Mouse (Mus musculus) neutrophil, adult 5-6 weeks (primary cell): ENCODE measurements around the gene Tfb1m. TPM values are rescaled to one million over a fixed set of nuclear protein-coding genes. Genes with fewer than 3 reads are reported as not detected.

ENCODE experiments used
- ATAC-seq: fragments of 151-379, 151-347 bp; 2 replicates; pipeline ENCODE4 v1.8.0; 2017; ENCODE audit warnings: mild to moderate bottlenecking, moderate TSS enrichment; ENCODE audit not compliant: insufficient number of reproducible peaks, poor library complexity, low FRiP score, severe bottlenecking; ENCODE audit errors: extremely low read depth
- total RNA-seq: library from RNA; stranded (forward); fragments of 200-1000 nt; gene quantifications from 2 replicates; pipeline ENCODE4 v1.2.3, GENCODE M21; 2017

Gene Tfb1m
- total RNA-seq, 1 experiment from 2014 or later = 7.4 TPM

DNA sequence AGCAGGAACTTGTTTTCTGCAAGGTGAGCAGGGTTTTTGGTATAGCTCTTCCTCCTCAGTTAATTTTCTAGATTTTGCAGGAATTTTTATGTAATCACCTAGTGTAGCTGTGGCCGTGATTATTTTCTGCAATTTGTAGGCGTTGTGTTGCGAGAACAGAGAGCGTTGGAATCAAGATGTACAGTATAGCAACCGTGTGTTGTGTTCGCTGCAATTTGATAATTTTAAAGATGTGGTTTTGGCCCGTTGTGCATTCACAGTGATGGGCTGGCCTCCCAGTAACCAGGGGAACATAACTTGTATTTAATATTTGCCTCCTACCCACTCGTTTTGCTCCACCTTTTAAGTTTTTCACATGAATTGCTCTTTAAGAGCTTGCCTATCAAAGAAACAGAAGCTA lies 74.5 kb downstream of the Tfb1m start:
- ATAC-seq = no peak

DNA sequence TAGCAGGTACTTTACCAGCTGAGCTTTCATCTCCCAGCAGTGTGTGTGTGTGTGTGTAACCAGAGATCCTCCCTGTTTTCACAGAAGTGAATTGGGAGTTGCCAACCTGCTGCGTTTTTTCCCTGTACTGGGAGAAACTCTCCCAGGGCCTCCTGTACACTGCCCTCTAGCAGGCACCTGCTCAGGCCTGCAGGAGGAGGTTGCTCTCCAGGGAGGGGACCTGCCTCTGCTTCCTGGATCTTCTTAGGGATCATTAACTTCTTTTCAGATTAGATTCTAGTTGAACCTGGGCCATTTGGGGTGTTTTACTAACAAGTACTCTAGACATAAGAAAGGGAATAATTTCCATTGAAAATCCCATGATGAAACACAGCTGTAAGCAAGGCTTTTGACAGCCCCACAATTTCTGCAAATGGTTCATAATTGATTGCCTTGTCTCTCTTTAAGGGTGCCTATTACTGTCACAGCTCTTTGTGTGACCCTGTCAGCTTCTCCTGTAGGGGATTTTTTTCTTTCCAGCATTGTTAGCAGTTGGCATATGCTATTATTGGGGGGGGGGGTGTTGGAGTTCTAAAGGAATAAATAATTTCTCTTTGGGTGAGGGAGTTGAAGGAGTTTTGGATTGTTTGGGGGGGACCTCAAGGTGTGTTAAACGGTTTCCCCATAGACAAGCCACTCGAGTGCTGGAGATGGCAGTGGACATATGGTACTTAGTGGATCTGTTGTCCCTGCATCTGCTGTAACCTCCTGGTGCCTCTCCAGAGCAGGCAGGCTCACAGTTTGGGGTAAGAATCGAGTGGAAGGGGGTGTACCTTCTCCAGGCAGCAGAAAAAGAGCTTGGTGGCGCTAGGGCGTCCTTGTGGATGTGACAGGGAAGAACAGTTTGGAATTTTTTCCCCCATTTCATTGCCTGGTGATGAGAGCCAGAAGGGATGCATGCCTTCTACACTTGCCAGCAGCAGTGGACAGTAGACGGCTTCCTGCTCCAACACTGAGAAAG lies 75.7 kb downstream of the Tfb1m start:
- ATAC-seq = no peak

DNA sequence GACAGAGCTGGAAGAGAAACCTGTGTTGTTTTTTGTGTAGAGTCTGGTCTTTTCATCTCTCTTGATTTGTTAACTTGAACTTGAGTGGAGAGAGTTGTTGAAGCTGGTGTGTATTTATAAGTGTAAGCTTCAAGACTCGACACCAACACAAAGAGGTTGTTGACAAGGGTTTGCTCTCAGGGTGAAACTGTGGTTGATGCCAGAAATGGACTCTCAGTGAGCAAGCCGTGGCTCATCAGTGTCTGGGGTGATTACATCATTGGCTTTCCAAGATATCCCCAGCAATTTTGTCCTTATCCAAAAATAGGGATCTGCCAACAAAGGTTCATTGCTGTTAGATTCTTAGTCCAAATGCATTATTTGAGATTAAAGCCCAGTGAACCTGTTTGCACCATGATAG lies 81.0 kb downstream of the Tfb1m start:
- no peak for ATAC-seq

DNA sequence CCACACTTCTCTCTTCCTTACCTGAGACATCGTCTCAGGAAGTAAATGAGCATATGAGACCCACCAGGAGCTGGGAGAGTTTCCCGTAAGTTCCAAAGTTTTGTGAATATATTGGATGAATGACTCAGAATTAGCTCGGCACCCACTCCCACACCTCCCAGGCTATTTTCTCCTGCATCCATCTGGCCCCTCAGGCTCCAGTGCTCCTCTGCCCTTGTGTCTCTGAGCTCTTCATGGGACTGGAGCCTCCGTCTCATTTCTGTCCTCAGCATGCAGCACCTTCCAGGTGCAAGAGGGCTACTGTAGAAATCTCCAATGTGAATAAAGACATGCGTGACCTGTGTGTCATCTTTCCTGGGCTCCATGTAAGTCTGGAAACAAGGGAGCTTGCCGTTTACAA lies 85.6 kb downstream of the Tfb1m start:
- ATAC-seq = no peak

Other genes starting within 250 kb of the Tfb1m start
- gene Tiam2, start 231.2 kb downstream of the Tfb1m start, total RNA-seq = 11.2 and 12.2 TPM in 2 replicates
- gene Cldn20, start 25.2 kb downstream of the Tfb1m start, total RNA-seq = 1.5 TPM in 1 of 2 replicates, not detected in the other
- gene Nox3, start 138.5 kb upstream of the Tfb1m start, total RNA-seq = not detected in 2 replicates